Mouse (Mus musculus) embryonic facial prominence, embryonic 12.5 days (tissue): ENCODE data around the gene Znrf4. TPM values are rescaled to one million over a fixed set of nuclear protein-coding genes. Genes with fewer than 3 reads are reported as not detected.
A peak's percentile ranks its signal among the peaks of the same experiment; 100 is the strongest.

Experiments used
- ATAC-seq: fragments of 200-750 bp; cut with Nextera tagmentation; 2 replicates; pipeline ENCODE4 v1.8.0; 2017; ENCODE audit not compliant: insufficient number of reproducible peaks, insufficient read depth, low FRiP score, low TSS enrichment
- H3K27ac ChIP-seq: fragments of 300-500 bp; sonication (generic); 2 replicates; pipeline ENCODE4 v1.5.1; 2016; ENCODE audit warnings: mild to moderate bottlenecking
- H3K27me3 ChIP-seq: fragments of 300-500 bp; sonication (generic); 2 replicates; pipeline ENCODE4 v1.6.1; 2016; ENCODE audit warnings: mild to moderate bottlenecking, moderate library complexity
- H3K36me3 ChIP-seq: fragments of 300-500 bp; sonication (generic); 2 replicates; pipeline ENCODE4 v1.6.1; 2016; ENCODE audit warnings: mild to moderate bottlenecking
- H3K4me1 ChIP-seq: fragments of 300-500 bp; sonication (generic); 2 replicates; pipeline ENCODE4 v1.6.1; 2016
- H3K4me2 ChIP-seq: fragments of 300-500 bp; sonication (generic); replicated peaks from 2 replicates; pipeline ENCODE4 v1.6.1; 2016; ENCODE audit warnings: mild to moderate bottlenecking, moderate library complexity
- H3K4me3 ChIP-seq: fragments of 300-500 bp; sonication (generic); 2 replicates; pipeline ENCODE4 v1.5.1; 2016; ENCODE audit warnings: mild to moderate bottlenecking
- H3K9ac ChIP-seq: fragments of 300-500 bp; sonication (generic); 2 replicates; pipeline ENCODE4 v1.6.1; 2016; ENCODE audit warnings: mild to moderate bottlenecking, moderate library complexity
- H3K9me3 ChIP-seq: fragments of 300-500 bp; sonication (generic); 2 replicates; pipeline ENCODE4 v1.6.1; 2016; ENCODE audit warnings: mild to moderate bottlenecking, moderate library complexity
- WGBS: fragments of 180-500 bp; shearing (Covaris S2); methylation state at CpG from one replicate; pipeline ENCODE4 v1.1.7; 2016; 5-methylcytosine and 5-hydroxymethylcytosine counted together
- polyA plus RNA-seq: library from polyadenylated mRNA; unstranded; fragments of >200 nt; fragmentation: Nextera tagmentation; extraction: Ambion mirVana; gene quantifications from 2 replicates; pipeline ENCODE4 v1.2.1, GENCODE M21; 2016

Znrf4 gene
- not detected in 2 replicates for polyA plus RNA-seq

GRCm38 (mm10) chr17:56512310-56512709, at the start of gene Znrf4:
Gene Znrf4 (minus strand): TSS chr17:56512431.
- H3K27me3 ChIP-seq, result peaks cover 71% of the 10 kb centered on the region
- no peak for ATAC-seq

GRCm38 (mm10) chr17:56561866-56562265, 49.6 kb upstream of the Znrf4 start:
- ATAC-seq, result no peak
- WGBS, result 98% methylated on average over 2 of the region's 2 CpGs
- no peak overlapping the region for H3K9ac ChIP-seq

More at GRCm38 (mm10) chr17:56512310-56512709, at the start of gene Znrf4:
- peak within 1 kb of the TSS; percentile 26 for H3K4me3 ChIP-seq
- no peaks in the 10 kb centered on the region for H3K36me3 ChIP-seq
- no peak within 1 kb of the TSS for H3K9ac ChIP-seq
- no peak within 1 kb of the TSS for H3K27ac ChIP-seq
- 62% methylated on average over 22 of the region's 22 CpGs for WGBS
- no peaks in the 10 kb centered on the region for H3K9me3 ChIP-seq
- peaks cover 29% of the 10 kb centered on the region for H3K4me1 ChIP-seq
- peak within 1 kb of the TSS; percentile 39 for H3K4me2 ChIP-seq

GRCm38 (mm10) chr17:56560131-56560530, 47.9 kb upstream of the Znrf4 start:
- Histone ChIP-seq H3K9me3 (no peaks in the 10 kb centered on the region), H3K4me2 (no peak overlapping the region), H3K27ac (no peak overlapping the region), H3K36me3 (peaks cover 43% of the 10 kb centered on the region), H3K4me1 (no peaks in the 10 kb centered on the region), H3K27me3 (no peaks in the 10 kb centered on the region), H3K4me3 (no peak overlapping the region), H3K9ac (no peak overlapping the region)
- no peak for ATAC-seq
- 60% methylated on average over 1 of the region's 1 CpGs for WGBS

More at GRCm38 (mm10) chr17:56561866-56562265, 49.6 kb upstream of the Znrf4 start:
- H3K4me2 ChIP-seq, result no peak overlapping the region
- H3K4me3 ChIP-seq, result no peak overlapping the region
- H3K36me3 ChIP-seq, result peaks cover 61% of the 10 kb centered on the region
- no peak overlapping the region for H3K27ac ChIP-seq
- H3K9me3 ChIP-seq, result no peaks in the 10 kb centered on the region
- no peaks in the 10 kb centered on the region for H3K27me3 ChIP-seq
- no peaks in the 10 kb centered on the region for H3K4me1 ChIP-seq

- Histone ChIP-seq H3K9me3 (no peaks in the 10 kb centered on the region), H3K27me3 (no peaks in the 10 kb centered on the region), H3K9ac (no peak overlapping the region), H3K27ac (no peak overlapping the region), H3K4me2 (no peak overlapping the region), H3K36me3 (peaks cover 36% of the 10 kb centered on the region), H3K4me3 (no peak overlapping the region), H3K4me1 (no peaks in the 10 kb centered on the region)
- ATAC-seq, result no peak
- 77% methylated on average over 3 of the region's 3 CpGs for WGBS
Observed at GRCm38 (mm10) chr17:56559386-56559785, 47.2 kb upstream of the Znrf4 start.

GRCm38 (mm10) chr17:56558448-56558847, 46.2 kb upstream of the Znrf4 start:
- ATAC-seq, result peak; percentile 58; the same call in 1 of the 2 replicates
- 26% methylated on average over 3 of the region's 3 CpGs for WGBS
- Histone ChIP-seq H3K4me2 (no peak overlapping the region), H3K9me3 (no peaks in the 10 kb centered on the region), H3K36me3 (peaks cover 26% of the 10 kb centered on the region), H3K4me3 (no peak overlapping the region), H3K27me3 (no peaks in the 10 kb centered on the region), H3K9ac (no peak overlapping the region), H3K4me1 (no peaks in the 10 kb centered on the region), H3K27ac (no peak overlapping the region)

GRCm38 (mm10) chr17:56554122-56554551, 41.9 kb upstream of the Znrf4 start, which contains the start of gene Gm20219:
Gene Gm20219 (minus strand): TSS chr17:56554387.
- no peak for ATAC-seq
- WGBS, result 74% methylated on average over 20 of the region's 20 CpGs
- no peak within 1 kb of the TSS for H3K4me3 ChIP-seq

GRCm38 (mm10) chr17:56552781-56553363, 40.6 kb upstream of the Znrf4 start:
- ATAC-seq, result no peak
- Histone ChIP-seq H3K36me3 (no peaks in the 10 kb centered on the region), H3K27ac (no peak overlapping the region), H3K9me3 (no peaks in the 10 kb centered on the region), H3K9ac (no peak overlapping the region), H3K4me1 (0 out of 2 replicates have a peak, but pooled peaks cover 3% of the 10 kb centered on the region), H3K4me2 (no peak overlapping the region), H3K4me3 (no peak overlapping the region), H3K27me3 (no peaks in the 10 kb centered on the region)
- 61% methylated on average over 5 of the region's 5 CpGs for WGBS

More at GRCm38 (mm10) chr17:56554122-56554551, 41.9 kb upstream of the Znrf4 start, which contains the start of gene Gm20219:
- H3K27ac ChIP-seq, result no peak within 1 kb of the TSS
- no peaks in the 10 kb centered on the region for H3K36me3 ChIP-seq
- H3K9me3 ChIP-seq, result no peaks in the 10 kb centered on the region
- no peaks in the 10 kb centered on the region for H3K27me3 ChIP-seq
- H3K4me2 ChIP-seq, result no peak within 1 kb of the TSS
- no peaks in the 10 kb centered on the region for H3K4me1 ChIP-seq
- no peak within 1 kb of the TSS for H3K9ac ChIP-seq

- H3K4me1 ChIP-seq, result 0 out of 2 replicates have a peak, but pooled peaks cover 3% of the 10 kb centered on the region
- no peaks in the 10 kb centered on the region for H3K27me3 ChIP-seq
- no peak overlapping the region for H3K9ac ChIP-seq
- WGBS, result 81% methylated on average over 6 of the region's 6 CpGs
- H3K4me3 ChIP-seq, result no peak overlapping the region
- no peaks in the 10 kb centered on the region for H3K9me3 ChIP-seq
- ATAC-seq, result no peak
- H3K36me3 ChIP-seq, result no peaks in the 10 kb centered on the region
- no peak overlapping the region for H3K27ac ChIP-seq
- no peak overlapping the region for H3K4me2 ChIP-seq
Observed at GRCm38 (mm10) chr17:56551841-56552581, 39.8 kb upstream of the Znrf4 start.

- H3K27ac ChIP-seq, result no peak overlapping the region
- no peak overlapping the region for H3K4me3 ChIP-seq
- 0 out of 2 replicates have a peak, but pooled peaks cover 3% of the 10 kb centered on the region for H3K4me1 ChIP-seq
- WGBS, result 76% methylated on average over 12 of the region's 12 CpGs
- no peaks in the 10 kb centered on the region for H3K27me3 ChIP-seq
- no peaks in the 10 kb centered on the region for H3K9me3 ChIP-seq
- no peak for ATAC-seq
- H3K4me2 ChIP-seq, result no peak overlapping the region
- no peaks in the 10 kb centered on the region for H3K36me3 ChIP-seq
- no peak overlapping the region for H3K9ac ChIP-seq
Observed at GRCm38 (mm10) chr17:56550784-56551475, 38.7 kb upstream of the Znrf4 start.

- Histone ChIP-seq H3K4me3 (no peak overlapping the region), H3K27me3 (no peaks in the 10 kb centered on the region), H3K27ac (no peak overlapping the region), H3K4me1 (0 out of 2 replicates have a peak, but pooled peaks cover 3% of the 10 kb centered on the region), H3K9ac (no peak overlapping the region), H3K9me3 (no peaks in the 10 kb centered on the region), H3K4me2 (no peak overlapping the region), H3K36me3 (no peaks in the 10 kb centered on the region)
- ATAC-seq, result no peak
- WGBS, result 39% methylated on average over 4 of the region's 4 CpGs
Observed at GRCm38 (mm10) chr17:56548605-56549105, 36.4 kb upstream of the Znrf4 start.

GRCm38 (mm10) chr17:56547846-56548604, 35.8 kb upstream of the Znrf4 start:
- no peaks in the 10 kb centered on the region for H3K9me3 ChIP-seq
- H3K4me3 ChIP-seq, result no peak overlapping the region
- no peak overlapping the region for H3K4me2 ChIP-seq
- no peak overlapping the region for H3K27ac ChIP-seq
- no peak for ATAC-seq
- WGBS, result 67% methylated on average over 9 of the region's 9 CpGs
- H3K4me1 ChIP-seq, result 0 out of 2 replicates have a peak, but pooled peaks cover 3% of the 10 kb centered on the region
- no peaks in the 10 kb centered on the region for H3K36me3 ChIP-seq
- no peaks in the 10 kb centered on the region for H3K27me3 ChIP-seq
- H3K9ac ChIP-seq, result no peak overlapping the region
